Mouse (Mus musculus) liver, embryonic 14.5 days (tissue): ENCODE measurements around the gene Slc35f4.

Experiments
- CTCF ChIP-seq: IDR thresholded peaks from 2 replicates; pipeline ENCODE4 v1.5.1; 2016; ENCODE audit warnings: antibody characterized with exemption, low read depth, control low read depth
- EP300 ChIP-seq: IDR thresholded peaks from 2 replicates; pipeline ENCODE4 v1.6.1; 2016; ENCODE audit warnings: antibody characterized with exemption, low read depth

DNA sequence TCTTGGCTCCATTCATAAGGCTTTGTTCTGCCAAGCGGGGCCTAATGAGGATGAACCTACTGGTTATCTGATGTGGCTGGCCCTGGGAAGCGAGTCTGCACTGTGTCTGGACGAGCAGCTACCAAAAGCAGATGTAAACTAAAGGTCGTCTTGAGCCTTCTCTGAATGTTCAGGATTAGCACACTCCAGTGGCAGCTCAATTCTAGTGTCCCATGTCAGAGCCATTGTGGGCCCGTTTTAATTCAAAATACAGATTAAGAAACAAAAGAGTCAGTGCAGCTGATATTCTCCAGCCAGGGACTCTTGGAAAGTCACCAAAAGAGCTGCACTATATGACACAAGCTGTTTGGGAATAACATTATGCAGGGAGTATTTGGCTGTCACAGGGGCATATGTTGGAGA lies 214.8 kb downstream of the Slc35f4 start:
- TF ChIP-seq CTCF (no peak), EP300 (no peak)
